Mouse (Mus musculus) kidney, postnatal 10 days (tissue): ENCODE data around the gene Tlr5.
A peak's percentile ranks its signal among the peaks of the same experiment; 100 is the strongest.

Experiments used
- DNase-seq: peaks from one replicate; pipeline ENCODE4 v3.0.0; 2021; ENCODE audit warnings: mixed read lengths

Gene Tlr5

GRCm38 (mm10) chr1:182955047-182955620, 546 bp downstream of the Tlr5 start:
- DNase-seq: no peak

GRCm38 (mm10) chr1:182956186-182956960, 1.8 kb downstream of the Tlr5 start:
- no peak for DNase-seq

DNA sequence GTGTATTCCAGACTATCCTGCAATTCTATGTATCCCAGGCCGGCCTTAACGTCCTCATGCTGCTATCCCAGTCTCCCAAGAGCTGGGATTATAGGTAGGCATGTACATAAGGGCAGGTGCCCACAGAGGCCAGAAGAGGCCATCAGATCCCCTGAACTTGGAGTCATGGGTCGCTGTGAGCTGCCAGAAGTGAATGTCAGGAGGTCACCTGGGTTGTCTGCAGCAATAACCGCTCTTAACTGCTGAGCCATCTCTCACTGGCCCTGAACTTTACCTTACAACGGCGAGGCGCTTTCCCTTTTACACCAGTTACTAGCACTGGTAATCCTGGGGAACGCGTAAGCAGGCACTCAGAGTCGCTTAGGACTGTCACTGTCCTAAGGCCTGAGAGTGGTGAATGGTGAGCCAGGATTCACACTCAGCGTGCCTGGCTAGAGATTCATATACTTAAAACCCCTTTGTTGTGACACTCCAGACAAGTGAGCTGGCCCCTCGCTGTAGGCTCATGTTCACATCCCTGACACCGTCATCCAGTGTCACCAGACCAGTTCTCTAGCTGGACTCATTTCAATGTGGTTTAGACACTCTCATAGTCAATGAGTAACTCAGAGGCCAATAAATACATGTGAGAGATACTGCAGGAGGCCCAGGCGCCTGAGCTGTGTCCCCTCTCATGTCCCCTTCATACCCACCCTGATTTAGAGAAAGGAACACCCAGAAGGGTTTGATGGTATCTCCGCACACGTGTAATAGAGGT, 2.6 kb downstream of the Tlr5 start:
- no peak for DNase-seq

DNA sequence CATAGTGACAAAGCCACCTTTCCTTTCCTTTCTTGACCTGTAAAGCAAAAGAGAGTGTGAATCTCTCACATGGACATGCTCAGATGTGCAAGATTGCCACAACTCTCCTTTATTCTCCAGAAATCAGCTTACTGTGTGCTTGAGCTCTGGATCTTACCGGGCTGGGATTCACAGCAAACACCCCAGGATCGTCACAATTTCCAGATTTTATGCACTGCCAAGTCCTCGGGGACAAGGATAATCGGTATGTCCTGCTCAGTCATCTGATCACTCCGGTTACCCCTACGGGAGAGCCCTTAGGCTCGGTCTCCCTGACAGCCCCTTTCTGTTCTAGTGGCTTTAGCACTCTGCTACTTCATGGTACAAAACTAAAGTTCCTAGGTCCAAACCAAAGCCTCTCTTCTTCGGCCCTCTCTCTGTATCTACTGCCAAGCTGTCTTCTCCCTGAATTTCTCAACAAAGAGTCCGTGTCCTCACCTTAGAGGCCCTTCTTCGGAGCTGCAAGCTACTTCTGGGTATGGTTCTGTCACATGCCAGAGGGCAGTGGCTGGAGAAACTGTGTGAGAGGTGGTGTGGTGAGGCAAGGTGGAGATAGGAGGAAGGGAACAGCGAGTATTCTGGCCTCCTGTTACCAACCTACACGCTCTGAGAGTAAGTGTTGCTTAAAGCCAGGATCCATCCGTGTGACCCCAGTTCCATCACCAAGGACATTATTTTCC, 3.4 kb downstream of the Tlr5 start:
- DNase-seq: no peak

- DNase-seq: no peak
These were observed 4.2 kb downstream of the Tlr5 start for GRCm38 (mm10) chr1:182958824-182959223.

GRCm38 (mm10) chr1:182959251-182959691, 4.7 kb downstream of the Tlr5 start:
- DNase-seq: peak; percentile 74

- peak; percentile 94 for DNase-seq
These were observed 5.3 kb downstream of the Tlr5 start for GRCm38 (mm10) chr1:182959811-182960455.

GRCm38 (mm10) chr1:182961076-182961475, 6.5 kb downstream of the Tlr5 start:
- DNase-seq: no peak

DNA sequence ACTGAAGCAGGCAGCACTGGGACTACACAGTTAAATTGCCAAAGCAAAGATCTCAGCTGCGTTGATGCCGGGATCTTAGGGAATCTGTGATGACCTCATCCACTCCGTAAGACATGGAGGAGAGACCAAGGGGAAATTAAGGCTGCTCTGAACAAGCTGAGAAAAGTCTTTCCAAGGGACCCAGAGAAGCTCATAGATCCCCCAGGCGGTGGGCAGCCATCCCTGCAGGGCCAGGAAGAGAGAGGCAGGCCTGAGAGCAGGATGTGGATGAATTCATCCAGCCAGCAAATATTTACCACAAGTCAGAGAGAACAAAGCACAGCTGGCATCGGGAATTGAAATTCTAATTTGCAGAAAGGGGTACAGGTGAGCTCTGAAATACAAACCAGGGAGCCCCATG, 8.7 kb downstream of the Tlr5 start:
- no peak for DNase-seq

DNA sequence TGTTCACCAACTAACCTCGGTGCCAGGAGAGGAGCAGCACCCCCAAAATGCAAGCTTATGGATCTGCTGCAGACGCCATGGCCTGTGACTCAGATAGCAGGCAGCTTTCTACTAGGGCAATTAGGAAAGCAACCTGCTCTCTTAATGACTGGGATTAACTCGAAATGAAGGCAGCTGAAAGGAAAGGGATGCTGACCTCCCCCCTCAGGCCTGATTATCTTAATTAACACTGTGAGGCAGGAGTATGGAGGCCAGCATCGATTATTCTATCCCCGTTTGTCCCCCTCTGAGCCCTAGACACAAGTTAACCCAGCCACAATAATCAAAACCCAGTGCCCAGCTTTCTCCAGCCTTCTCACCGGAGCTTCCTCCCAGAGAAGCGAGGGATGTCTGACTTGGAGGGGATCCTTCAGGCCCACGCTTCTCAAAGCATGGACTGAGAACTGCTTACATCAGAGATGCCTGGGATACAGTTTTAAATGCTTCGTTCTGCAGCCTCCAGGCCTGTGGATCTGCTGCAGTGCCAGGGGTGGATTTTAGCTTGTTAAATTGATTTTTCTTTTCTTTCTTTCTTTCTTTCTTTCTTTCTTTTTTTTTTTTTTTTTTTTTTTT, 10.4 kb downstream of the Tlr5 start:
- no peak for DNase-seq

DNA sequence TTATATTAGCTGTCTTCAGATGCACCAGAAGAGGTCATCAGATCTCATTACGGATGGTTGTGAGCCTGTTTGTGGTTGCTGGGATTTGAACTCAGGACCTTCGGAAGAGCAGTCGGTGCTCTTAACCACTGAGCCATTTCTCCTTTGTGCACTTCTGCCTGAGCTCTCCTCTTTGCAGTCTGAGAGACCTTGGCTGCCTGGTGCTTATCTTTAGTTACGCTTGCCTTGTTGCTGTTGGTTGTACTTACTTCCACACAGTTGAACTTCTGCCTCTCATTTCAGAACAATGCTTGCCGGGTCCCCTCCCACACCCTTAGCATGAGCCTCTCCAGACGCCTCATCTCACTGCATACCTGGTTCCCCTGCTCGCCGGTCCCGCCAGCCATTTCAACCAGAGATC, 14.1 kb downstream of the Tlr5 start:
- no peak for DNase-seq

- DNase-seq: no peak
These were observed 17.7 kb downstream of the Tlr5 start for GRCm38 (mm10) chr1:182972240-182972639.

GRCm38 (mm10) chr1:182974826-182975225, 20.2 kb downstream of the Tlr5 start:
- no peak for DNase-seq

- DNase-seq: no peak
These were observed 26.1 kb downstream of the Tlr5 start for GRCm38 (mm10) chr1:182980702-182981101.

GRCm38 (mm10) chr1:182982995-182983394, 28.4 kb downstream of the Tlr5 start:
- peak; percentile 92 for DNase-seq

GRCm38 (mm10) chr1:182983496-182984127, 29.0 kb downstream of the Tlr5 start:
- no peak for DNase-seq

GRCm38 (mm10) chr1:182986243-182986642, 31.7 kb downstream of the Tlr5 start:
- no peak for DNase-seq

- peak; percentile 56 for DNase-seq
These were observed 32.2 kb downstream of the Tlr5 start for GRCm38 (mm10) chr1:182986750-182987149.

- DNase-seq: no peak
These were observed 33.2 kb downstream of the Tlr5 start for GRCm38 (mm10) chr1:182987801-182988200.

DNA sequence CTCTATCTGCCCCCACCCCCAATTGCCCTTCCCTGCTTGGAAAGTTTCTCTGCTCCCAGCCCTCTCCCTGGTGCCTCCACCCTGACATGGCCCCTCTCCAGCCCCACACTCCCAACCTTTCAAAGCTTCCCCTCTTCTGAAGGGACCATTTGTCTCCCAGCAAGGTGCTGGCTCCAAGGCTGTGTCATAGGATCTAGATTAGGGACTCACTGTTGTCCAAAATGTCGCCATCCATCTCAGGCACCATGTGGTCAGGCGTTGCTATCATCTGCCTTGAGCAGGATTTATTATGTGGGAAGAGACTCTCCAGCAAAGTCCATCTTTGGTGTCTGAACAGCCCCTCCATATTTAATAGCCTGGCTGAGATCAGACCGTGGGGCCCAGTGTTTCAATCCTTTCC, 34.1 kb downstream of the Tlr5 start:
- DNase-seq: no peak

DNA sequence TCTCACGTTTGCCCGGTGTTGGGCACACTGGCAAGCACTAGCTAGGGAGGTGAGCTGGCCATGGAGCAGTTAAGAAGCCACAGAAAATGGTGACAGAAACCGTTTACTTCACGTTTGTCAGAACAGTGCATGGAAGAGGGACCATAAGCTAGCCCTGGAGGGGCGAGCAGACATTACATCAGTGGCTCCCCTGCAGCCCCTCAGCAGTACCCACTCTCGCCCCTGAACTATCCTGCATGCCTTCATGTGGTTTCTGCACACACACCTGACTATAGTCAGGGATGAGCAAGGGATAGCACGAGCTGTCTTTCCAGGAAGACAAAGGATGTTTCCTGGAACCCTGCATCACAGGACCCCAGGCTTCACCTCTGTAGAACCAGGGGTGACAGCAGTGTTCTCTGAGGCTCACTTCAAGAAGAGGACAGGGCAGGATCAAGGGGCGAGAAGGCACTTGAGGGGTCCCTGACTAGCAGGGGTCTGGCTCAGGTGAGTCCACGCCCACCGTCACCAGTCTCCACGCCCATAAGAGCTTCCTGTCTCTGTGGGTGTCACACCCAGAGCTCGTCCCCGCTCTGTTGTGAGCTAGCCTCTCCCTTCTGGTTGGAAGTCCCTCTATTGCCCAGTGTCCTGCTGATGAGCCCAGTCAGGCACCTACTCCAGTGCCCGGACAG, 35.6 kb downstream of the Tlr5 start:
- no peak for DNase-seq
